Mouse (Mus musculus): ENCODE results near the gene Vmn2r41. TPM values are rescaled to one million over a fixed set of nuclear protein-coding genes. Genes with fewer than 3 reads are reported as not detected.
"Not testable (repeated sequence)": the region's sequence is repeated elsewhere in the genome, so short reads cannot be mapped to it uniquely, and the experiment has no call there.

Gene Vmn2r41
- total RNA-seq (2021), result not detected

- intact Hi-C loops (cut with DNase I); DNase-seq (ENCODE audit: low spot score): not testable (repeated sequence)
Observed at GRCm38 (mm10) chr7:8161554-8161953, at the start of gene Vmn2r41. Gene Vmn2r41 (minus strand): TSS chr7:8161654.

- DNase-seq (ENCODE audit: low spot score); intact Hi-C loops (cut with DNase I): not testable (repeated sequence)
Observed at GRCm38 (mm10) chr7:8200220-8200619, 38.8 kb upstream of the Vmn2r41 start, which contains the start of gene Vmn2r42. Gene Vmn2r42 (minus strand): TSS chr7:8200320.

GRCm38 (mm10) chr7:8092871-8093270 is 68.6 kb downstream of the Vmn2r41 start:
- peak; percentile 3 for DNase-seq (ENCODE audit: low spot score)
- intact Hi-C loops (cut with DNase I), result not testable (repeated sequence)

Other genes with a start within 250 kb of the Vmn2r41 start
- gene Vmn2r42, start 38.7 kb upstream of the Vmn2r41 start, total RNA-seq (2021), result not detected
- gene Vmn2r43, start 98.9 kb upstream of the Vmn2r41 start, total RNA-seq (2021), result not detected
- gene Vmn2r44, start 221.7 kb upstream of the Vmn2r41 start, total RNA-seq (2021), result not detected

Data from heart, postnatal 25 days (tissue).